Mouse (Mus musculus): Measurements from ENCODE around the gene Kif12. TPM values are rescaled to one million over a fixed set of nuclear protein-coding genes. Genes with fewer than 3 reads are reported as not detected.

The Kif12 gene
- polyA plus RNA-seq (2017; shearing (Covaris generic)), result not detected

DNA sequence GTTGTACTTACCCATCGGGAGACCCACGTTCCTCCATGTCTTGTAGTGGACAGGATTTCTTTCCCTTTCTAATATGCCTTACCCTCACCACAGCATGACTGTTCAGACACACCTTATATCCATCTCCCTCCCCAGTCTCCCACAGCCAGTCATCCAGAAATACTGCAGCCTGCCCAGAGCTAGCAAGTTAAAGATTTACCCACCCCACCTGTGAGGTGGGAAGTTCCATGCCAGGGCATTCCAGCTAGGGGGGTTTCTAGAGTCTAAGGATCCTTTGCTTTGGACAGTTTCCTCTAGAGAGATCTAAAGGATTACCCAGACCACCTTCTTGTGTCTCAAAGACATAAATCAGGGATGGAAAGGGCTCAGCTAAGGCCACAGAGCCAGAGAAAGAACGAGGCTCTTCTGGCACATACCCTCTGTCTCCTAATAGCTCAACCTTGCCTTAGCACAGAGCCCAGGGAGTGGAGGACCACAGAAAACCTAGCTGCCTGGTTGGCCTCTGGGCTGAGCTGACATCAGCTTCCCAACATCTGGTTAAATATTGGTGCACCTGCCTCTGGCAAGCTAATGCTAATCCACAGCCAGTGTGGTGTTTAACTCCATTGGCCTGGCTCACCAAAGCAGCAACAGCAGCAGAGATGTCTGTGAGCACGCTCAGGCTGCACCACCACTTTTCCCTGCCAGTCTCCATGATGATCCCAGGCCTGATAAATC is at the start of gene Kif12:
Kif12 (minus strand) TSS at position 163 of the 717 bp plus-strand sequence.

DNA sequence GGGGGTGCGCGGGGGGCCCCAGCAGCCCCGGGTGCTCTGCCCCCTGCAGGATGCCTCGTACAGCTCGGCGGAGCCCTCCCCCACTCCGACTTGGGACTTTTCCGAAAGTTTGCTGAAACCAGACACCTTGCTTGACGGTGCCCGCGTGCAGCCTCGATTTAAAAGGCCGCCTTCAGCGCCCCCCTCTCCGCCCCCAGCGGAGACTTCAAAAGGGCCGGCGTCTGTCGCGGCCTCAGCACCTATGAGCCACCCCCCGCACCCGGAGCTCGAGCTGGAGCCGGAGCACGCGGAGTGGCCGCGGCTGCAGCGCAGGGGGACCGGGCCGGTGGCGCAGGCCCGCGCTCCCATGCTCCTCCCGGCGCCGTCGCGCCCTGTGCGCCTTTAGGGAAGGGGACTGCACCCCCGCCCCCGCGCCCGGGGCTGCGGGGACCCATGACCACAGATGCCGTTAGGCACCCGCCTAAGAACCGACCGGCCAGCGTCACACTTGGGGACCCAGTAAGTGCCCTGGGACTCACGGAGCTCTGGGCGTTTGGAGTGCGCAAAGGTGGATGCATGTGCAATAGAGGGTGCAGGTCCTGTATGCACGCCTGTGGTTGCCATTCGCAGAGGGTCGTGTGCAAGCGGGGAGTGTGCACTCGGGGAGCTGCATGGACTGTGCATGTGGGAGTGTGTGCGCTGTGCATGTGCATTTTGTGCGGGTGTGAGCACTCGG is 42.1 kb upstream of the Kif12 start, which contains the start of gene Col27a1:
Col27a1 (plus strand) TSS at position 98 of the 715 bp plus-strand sequence.

DNA sequence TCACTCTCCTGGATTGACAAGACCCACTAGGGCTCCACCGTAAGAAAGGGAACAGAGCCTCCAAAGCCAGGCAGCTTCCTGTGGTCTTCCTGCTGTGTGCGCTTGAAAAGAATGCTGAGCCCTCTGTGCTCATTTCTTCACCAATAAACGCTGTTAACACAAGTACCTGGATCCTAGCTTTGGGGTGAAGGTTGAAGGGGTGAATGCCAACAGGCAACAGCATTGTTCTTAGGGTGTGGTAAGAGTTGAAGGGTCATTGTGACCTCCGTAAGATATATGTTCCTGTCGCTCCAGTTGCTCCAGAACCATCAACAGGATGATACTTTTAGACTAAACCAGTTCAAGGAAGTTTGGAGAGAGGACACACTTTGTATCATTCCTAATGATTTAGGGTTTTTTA is 17.2 kb downstream of the Kif12 start, which contains the start of gene Ambp:
Ambp (minus strand) TSS at position 101 of the 400 bp plus-strand sequence.

Other genes starting within 250 kb of the Kif12 start
- not detected for gene Zfp618, start 206.6 kb downstream of the Kif12 start, polyA plus RNA-seq (2017; shearing (Covaris generic))
- gene Ambp, start 17.3 kb downstream of the Kif12 start, polyA plus RNA-seq (2017; shearing (Covaris generic)), result not detected
- gene Col27a1, start 41.9 kb upstream of the Kif12 start, polyA plus RNA-seq (2017; shearing (Covaris generic)), result 0.50 TPM
- gene Orm1, start 172.4 kb upstream of the Kif12 start, polyA plus RNA-seq (2017; shearing (Covaris generic)), result not detected
- not detected for gene Orm3, start 184.0 kb upstream of the Kif12 start, polyA plus RNA-seq (2017; shearing (Covaris generic))
- not detected for gene Orm2, start 190.3 kb upstream of the Kif12 start, polyA plus RNA-seq (2017; shearing (Covaris generic))
- 260 TPM for gene Akna, start 231.2 kb upstream of the Kif12 start, polyA plus RNA-seq (2017; shearing (Covaris generic))